Mouse (Mus musculus) limb, embryonic 13.5 days (tissue): Measurements from ENCODE around the gene Suco. TPM values are rescaled to one million over a fixed set of nuclear protein-coding genes. Genes with fewer than 3 reads are reported as not detected.

Experiments
- ATAC-seq: fragments of 200-750 bp; cut with Nextera tagmentation; 2 replicates; pipeline ENCODE4 v1.8.0; 2017; ENCODE audit warnings: low read depth, moderate number of reproducible peaks, moderate TSS enrichment; ENCODE audit not compliant: low FRiP score
- H3K27ac ChIP-seq: fragments of 300-500 bp; sonication (generic); 2 replicates; pipeline ENCODE4 v1.5.1; 2015; ENCODE audit warnings: inconsistent platforms, mild to moderate bottlenecking, moderate library complexity
- H3K27me3 ChIP-seq: fragments of 300-500 bp; sonication (generic); 2 replicates; pipeline ENCODE4 v1.6.1; 2015; ENCODE audit warnings: mild to moderate bottlenecking, inconsistent platforms
- H3K36me3 ChIP-seq: fragments of 300-500 bp; sonication (generic); 2 replicates; pipeline ENCODE4 v1.6.1; 2015; ENCODE audit warnings: inconsistent platforms, mild to moderate bottlenecking, moderate library complexity
- H3K4me1 ChIP-seq: fragments of 300-500 bp; sonication (generic); 2 replicates; pipeline ENCODE4 v1.6.1; 2015; ENCODE audit warnings: inconsistent platforms
- H3K4me2 ChIP-seq: fragments of 300-500 bp; sonication (generic); replicated peaks from 2 replicates; pipeline ENCODE4 v1.6.1; 2015; ENCODE audit warnings: inconsistent platforms, mild to moderate bottlenecking, moderate library complexity
- H3K4me3 ChIP-seq: fragments of 300-500 bp; sonication (generic); 2 replicates; pipeline ENCODE4 v1.5.1; 2015; ENCODE audit warnings: moderate library complexity, mild to moderate bottlenecking, inconsistent platforms
- H3K9ac ChIP-seq: fragments of 300-500 bp; sonication (generic); 2 replicates; pipeline ENCODE4 v1.6.1; 2015; ENCODE audit warnings: mild to moderate bottlenecking, inconsistent platforms
- H3K9me3 ChIP-seq: fragments of 300-500 bp; sonication (generic); 2 replicates; pipeline ENCODE4 v1.6.1; 2016; ENCODE audit warnings: inconsistent platforms
- WGBS: fragments of 180-500 bp; shearing (Covaris S2); methylation state at CpG from one replicate; pipeline ENCODE4 v1.1.7; 2015; 5-methylcytosine and 5-hydroxymethylcytosine counted together
- polyA plus RNA-seq: library from polyadenylated mRNA; unstranded; fragments of >200 nt; fragmentation: Nextera tagmentation; extraction: Ambion mirVana; gene quantifications from 2 replicates; pipeline ENCODE4 v1.2.1, GENCODE M21; 2015

Gene Suco
- polyA plus RNA-seq, 1 experiment from 2014 or later, result 40.2 TPM

DNA sequence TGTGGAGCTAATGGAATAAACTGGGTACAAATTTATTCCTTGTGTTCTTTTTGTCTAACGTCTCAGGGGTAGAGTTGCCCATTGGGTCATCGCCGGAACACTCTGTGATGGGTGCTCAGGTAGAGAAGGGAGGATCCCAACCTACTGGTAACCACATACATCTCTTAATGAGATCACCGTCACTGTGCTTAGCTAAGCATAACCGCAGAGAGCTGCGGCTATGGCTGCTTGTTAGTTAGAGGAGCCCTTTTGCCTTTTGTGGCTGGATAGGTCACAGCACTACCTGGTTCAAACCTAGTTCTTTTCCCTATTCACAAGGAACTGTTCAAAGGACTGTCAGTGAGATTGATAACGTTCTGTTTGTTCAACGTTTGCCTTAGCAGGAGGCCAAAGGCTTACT is 32.6 kb upstream of the Suco start:
- WGBS, result 84% methylated on average over 8 of the region's 8 CpGs
- Histone ChIP-seq H3K4me3 (no peak overlapping the region), H3K9ac (no peak overlapping the region), H3K27me3 (no peaks in the 10 kb centered on the region), H3K27ac (no peak overlapping the region), H3K4me1 (peaks cover 17% of the 10 kb centered on the region), H3K9me3 (no peaks in the 10 kb centered on the region), H3K36me3 (no peaks in the 10 kb centered on the region), H3K4me2 (no peak overlapping the region)
- no peak for ATAC-seq

DNA sequence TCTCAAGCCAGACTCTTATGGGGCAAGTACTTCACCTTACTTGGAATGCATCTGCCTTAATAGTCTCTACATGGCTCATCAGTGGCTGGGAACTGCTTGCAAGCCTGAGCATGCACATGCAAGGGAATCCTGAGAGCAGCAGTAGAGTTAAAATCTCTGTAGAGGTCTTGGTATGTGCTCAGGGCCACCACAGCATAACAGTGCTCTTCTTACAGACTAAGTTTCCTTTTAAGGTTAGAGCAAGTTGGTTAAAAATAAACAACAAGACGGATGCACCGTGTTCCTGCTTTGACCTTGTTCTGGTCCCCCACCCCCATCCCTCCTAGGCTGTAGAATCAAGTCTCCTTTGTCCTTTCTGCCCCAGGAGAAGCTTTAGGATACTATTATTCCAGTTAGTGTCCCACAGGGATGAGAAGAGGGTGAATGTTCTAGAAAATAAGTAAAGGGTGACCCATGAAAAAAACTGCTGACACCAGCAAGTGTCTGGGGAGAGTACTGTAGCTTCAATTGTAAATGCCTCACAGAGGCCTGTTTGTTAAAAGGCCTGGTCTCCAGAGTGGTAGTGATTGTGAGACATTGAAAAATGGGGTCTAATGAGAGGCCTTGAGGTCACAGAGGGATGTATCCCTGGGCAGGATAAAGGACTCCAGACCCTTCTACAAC is 31.4 kb upstream of the Suco start:
- Histone ChIP-seq H3K9me3 (no peaks in the 10 kb centered on the region), H3K36me3 (no peaks in the 10 kb centered on the region), H3K4me2 (no peak overlapping the region), H3K27ac (no peak overlapping the region), H3K9ac (no peak overlapping the region), H3K27me3 (no peaks in the 10 kb centered on the region), H3K4me3 (no peak overlapping the region), H3K4me1 (peaks cover 6% of the 10 kb centered on the region)
- ATAC-seq, result no peak; the same call in 1 of the 2 replicates
- WGBS, result 43% methylated on average over 2 of the region's 2 CpGs

DNA sequence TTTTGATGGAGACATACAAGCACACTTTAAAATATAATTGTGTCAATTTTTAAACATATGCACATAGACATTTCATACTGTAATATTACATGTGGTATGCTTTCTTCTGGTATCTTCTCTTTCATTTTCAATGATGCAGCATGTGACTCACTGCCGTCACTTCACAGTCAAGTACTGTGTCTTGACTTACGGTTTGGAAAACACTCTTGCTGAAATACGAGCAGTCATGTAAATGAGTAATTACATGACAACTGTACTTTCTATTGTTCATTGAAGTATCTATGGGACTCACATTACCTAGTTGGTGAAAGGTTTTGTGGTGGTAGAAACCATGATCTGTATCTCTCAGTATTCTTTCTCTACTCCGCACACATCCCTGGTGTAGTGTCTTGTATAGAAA is 30.6 kb upstream of the Suco start:
- no peak for ATAC-seq
- Histone ChIP-seq H3K36me3 (no peaks in the 10 kb centered on the region), H3K27ac (no peak overlapping the region), H3K4me3 (no peak overlapping the region), H3K9ac (no peak overlapping the region), H3K27me3 (no peaks in the 10 kb centered on the region), H3K4me2 (no peak overlapping the region), H3K4me1 (no peaks in the 10 kb centered on the region), H3K9me3 (no peaks in the 10 kb centered on the region)
- 83% methylated on average over 4 of the region's 4 CpGs for WGBS

DNA sequence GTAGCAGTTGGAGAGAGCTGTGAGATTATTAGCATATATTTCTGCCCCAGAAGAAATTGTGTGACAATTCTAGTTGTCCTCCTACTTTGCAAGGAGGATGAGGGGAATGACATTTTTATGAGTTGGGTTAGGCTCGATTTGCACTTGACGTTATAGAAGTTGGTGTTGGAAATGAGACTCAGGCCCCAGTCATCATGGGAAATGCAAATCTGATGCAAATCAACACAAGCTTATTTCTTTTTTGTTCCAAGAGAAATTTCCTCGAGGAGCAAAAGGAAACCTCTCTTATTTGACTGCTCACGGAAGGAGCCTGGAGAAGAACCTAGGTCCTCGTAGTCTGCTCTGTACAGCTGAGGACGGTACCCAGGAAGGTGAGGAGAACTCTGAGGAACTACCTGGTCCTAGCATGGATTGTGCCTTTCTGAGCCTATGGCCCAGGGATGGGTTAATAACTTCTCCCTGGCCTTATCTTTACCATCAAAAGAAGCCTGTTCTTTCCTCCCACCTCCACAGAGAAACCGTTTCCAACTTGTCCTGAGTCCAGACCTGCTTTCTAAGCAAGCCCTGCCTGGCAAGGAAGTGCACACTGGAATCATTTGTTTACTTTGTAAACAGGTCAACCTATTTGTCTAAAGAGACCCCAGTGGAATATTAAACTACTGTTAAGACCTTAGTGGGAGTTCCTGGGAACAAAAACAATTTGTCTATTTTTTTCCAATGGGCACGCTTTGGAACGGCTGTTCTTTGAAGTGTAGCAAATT is 26.4 kb upstream of the Suco start:
- WGBS, result 71% methylated on average over 9 of the region's 9 CpGs
- Histone ChIP-seq H3K9me3 (0 out of 2 replicates have a peak, but pooled peaks cover 3% of the 10 kb centered on the region), H3K4me2 (no peak overlapping the region), H3K36me3 (no peaks in the 10 kb centered on the region), H3K27me3 (no peaks in the 10 kb centered on the region), H3K9ac (no peak overlapping the region), H3K4me3 (no peak overlapping the region), H3K27ac (no peak overlapping the region), H3K4me1 (no peaks in the 10 kb centered on the region)
- ATAC-seq, result no peak

DNA sequence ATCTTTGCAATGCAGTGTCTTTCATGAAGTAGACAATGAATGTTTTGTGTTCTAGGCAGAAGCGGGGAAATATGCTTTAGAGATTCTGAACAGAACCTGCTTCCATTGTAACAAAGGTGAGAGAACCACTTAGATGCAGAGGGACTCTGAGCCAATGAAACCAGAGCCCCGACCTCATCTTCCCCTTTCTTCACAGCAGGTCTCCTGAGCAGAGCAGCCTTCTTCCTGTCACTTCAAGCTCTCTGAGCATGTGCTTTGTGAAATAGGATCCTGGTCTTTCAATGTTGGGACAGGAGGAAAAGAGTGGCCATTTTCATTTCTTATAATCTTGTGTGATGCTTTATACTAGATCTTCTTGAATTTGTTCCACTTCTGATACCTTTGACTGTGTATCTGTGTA is 23.6 kb upstream of the Suco start:
- ATAC-seq, result no peak
- Histone ChIP-seq H3K9me3 (0 out of 2 replicates have a peak, but pooled peaks cover 3% of the 10 kb centered on the region), H3K36me3 (no peaks in the 10 kb centered on the region), H3K9ac (no peak overlapping the region), H3K4me2 (no peak overlapping the region), H3K27me3 (no peaks in the 10 kb centered on the region), H3K27ac (no peak overlapping the region), H3K4me3 (no peak overlapping the region), H3K4me1 (no peaks in the 10 kb centered on the region)
- 53% methylated on average over 2 of the region's 2 CpGs for WGBS

DNA sequence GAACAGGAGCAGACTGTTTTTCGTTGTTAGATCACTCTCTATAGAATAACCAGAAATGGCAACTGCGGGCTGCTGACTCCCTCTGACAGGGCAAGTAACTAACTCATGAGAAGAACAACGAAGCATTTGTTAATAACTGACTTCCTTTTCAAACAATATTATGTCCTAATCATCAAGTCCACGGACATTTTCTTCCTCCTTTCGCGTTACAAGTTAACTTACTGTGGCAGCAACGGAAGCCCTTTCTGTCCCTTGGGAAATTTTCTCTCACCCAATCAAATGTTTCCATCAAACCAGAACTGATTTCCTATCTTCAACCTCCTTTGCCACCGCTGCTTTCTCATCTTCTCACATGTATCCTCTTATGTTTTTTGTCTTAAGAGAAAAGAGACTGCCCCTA is 20.8 kb upstream of the Suco start:
- ATAC-seq, result no peak
- Histone ChIP-seq H3K9ac (no peak overlapping the region), H3K36me3 (no peaks in the 10 kb centered on the region), H3K9me3 (0 out of 2 replicates have a peak, but pooled peaks cover 3% of the 10 kb centered on the region), H3K4me2 (no peak overlapping the region), H3K4me3 (no peak overlapping the region), H3K27ac (no peak overlapping the region), H3K27me3 (no peaks in the 10 kb centered on the region), H3K4me1 (no peaks in the 10 kb centered on the region)
- WGBS, result 87% methylated on average over 8 of the region's 8 CpGs

DNA sequence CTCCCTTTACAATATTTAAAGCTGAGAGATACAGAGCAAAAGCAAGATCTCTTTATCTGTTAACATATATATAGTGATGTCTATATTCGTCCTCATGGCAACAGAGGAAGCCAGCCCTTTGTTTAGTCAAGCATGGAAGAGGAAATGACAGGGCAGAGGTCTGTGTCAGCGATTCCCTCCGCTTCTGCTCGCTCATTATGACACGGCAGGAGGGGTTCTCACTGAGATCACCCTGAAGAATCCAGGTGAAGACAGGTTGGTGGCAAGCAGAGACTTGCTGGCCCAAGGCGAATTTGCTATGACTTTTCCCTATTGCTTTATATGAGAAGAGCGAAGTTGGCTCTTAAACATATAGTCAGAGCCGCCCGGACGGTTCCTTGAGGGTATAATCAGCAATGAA is 19.6 kb upstream of the Suco start:
- Histone ChIP-seq H3K4me1 (peaks cover under 1% of the 10 kb centered on the region; the same call in 1 of the 2 replicates), H3K9ac (no peak overlapping the region), H3K9me3 (0 out of 2 replicates have a peak, but pooled peaks cover 3% of the 10 kb centered on the region), H3K27me3 (no peaks in the 10 kb centered on the region), H3K36me3 (no peaks in the 10 kb centered on the region), H3K4me3 (no peak overlapping the region), H3K27ac (no peak overlapping the region), H3K4me2 (no peak overlapping the region)
- ATAC-seq, result no peak
- 60% methylated on average over 10 of the region's 10 CpGs for WGBS

DNA sequence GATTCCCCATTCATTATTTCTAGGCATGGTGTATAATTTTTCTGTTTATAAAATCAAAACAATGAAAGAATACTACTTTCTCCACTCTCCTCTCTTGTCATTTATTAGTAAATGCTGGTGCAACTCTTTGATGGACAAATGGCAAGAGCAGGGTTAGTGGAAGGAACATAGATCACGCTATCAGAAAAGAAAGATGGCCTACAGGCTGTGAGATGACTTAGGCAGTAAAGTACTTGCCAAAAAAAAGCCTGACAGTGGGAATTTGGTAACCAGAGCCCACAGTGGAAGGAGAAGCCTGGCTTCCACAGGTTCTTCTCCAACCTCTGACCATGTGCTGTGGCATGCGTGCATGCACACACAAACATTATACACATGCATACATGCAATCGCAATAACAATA is 18.5 kb upstream of the Suco start:
- Histone ChIP-seq H3K27ac (no peak overlapping the region), H3K27me3 (no peaks in the 10 kb centered on the region), H3K4me3 (no peak overlapping the region), H3K36me3 (no peaks in the 10 kb centered on the region), H3K9ac (no peak overlapping the region), H3K4me2 (no peak overlapping the region), H3K4me1 (peaks cover 2% of the 10 kb centered on the region; the same call in 1 of the 2 replicates), H3K9me3 (0 out of 2 replicates have a peak, but pooled peaks cover 3% of the 10 kb centered on the region)
- no peak for ATAC-seq
- WGBS, result 90% methylated on average over 3 of the region's 3 CpGs

DNA sequence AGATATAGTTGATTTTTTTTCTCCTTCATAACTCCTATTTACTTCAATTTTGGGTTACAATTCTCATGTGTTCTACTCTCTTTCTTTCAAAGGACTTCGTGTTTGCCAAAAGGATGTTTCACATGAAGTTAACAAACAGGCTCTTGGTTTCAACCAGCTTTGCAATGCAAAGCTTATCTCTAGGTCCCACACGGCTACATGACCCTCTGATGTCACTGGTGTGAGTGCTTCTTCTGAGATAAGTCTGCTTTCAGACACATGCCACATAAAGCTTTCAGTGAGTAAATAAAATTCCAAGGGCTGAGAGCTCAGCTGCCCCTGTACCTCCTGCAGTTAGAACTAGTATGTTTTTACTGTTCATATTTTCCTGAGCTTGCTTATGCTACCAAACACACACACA is 18.1 kb upstream of the Suco start:
- 62% methylated on average over 2 of the region's 2 CpGs for whole genome bisulfite sequencing
- ATAC-seq, result no peak
- H3K27me3 ChIP-seq, result no peaks in the 10 kb centered on the region
- no peaks in the 10 kb centered on the region for H3K36me3 ChIP-seq
- no peak overlapping the region for H3K4me3 ChIP-seq
- H3K4me2 ChIP-seq, result no peak overlapping the region
- no peak overlapping the region for H3K9ac ChIP-seq
- no peak overlapping the region for H3K27ac ChIP-seq
- H3K9me3 ChIP-seq, result 0 out of 2 replicates have a peak, but pooled peaks cover 3% of the 10 kb centered on the region
- H3K4me1 ChIP-seq, result peaks cover 2% of the 10 kb centered on the region; the same call in 1 of the 2 replicates

DNA sequence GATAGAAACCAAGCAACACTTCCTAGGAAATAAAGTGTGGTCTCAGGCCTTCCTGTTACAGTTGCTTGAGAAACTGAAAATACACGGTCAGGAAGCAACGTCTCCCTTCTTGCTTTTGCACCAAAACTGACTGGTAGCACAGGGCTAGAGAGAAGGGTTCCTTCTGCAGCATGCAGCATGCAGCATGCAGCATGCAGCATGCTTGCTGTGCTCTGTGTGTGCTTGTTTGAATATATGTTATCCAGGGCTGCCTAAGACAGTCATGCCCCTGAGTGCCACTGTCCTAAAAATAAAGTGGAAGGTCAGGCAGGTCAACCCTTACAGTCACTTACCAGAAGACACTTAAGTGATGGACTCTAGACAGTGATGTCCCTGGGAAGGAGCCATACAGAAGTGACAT is 17.6 kb upstream of the Suco start:
- Histone ChIP-seq H3K9me3 (0 out of 2 replicates have a peak, but pooled peaks cover under 1% of the 10 kb centered on the region), H3K36me3 (no peaks in the 10 kb centered on the region), H3K27ac (no peak overlapping the region), H3K4me3 (no peak overlapping the region), H3K4me2 (no peak overlapping the region), H3K4me1 (peaks cover 2% of the 10 kb centered on the region; the same call in 1 of the 2 replicates), H3K9ac (no peak overlapping the region), H3K27me3 (no peaks in the 10 kb centered on the region)
- 74% methylated on average over 2 of the region's 2 CpGs for WGBS
- ATAC-seq, result no peak

DNA sequence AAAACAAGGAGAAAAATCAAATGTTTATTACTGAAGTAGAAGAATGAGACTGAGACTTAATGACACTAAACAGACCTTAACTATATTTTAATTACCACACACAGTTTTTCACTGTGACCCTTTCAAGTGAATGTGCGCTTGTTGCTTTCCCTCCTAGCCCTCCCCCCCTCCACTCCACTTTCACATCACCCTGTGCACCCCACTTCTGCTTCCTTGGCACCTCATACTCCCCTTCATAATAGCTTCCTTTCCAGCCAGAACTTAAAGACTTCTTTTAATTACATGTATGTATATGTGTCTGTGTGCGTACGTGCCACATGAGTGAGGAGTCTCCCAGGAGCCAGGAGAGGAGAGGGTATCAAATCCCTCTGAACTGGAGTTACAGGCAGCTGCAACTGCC is 12.3 kb upstream of the Suco start:
- WGBS, result 93% methylated on average over 3 of the region's 3 CpGs
- Histone ChIP-seq H3K9me3 (no peaks in the 10 kb centered on the region), H3K27me3 (no peaks in the 10 kb centered on the region), H3K4me1 (peaks cover 2% of the 10 kb centered on the region; the same call in 1 of the 2 replicates), H3K36me3 (no peaks in the 10 kb centered on the region), H3K4me2 (no peak overlapping the region), H3K9ac (no peak overlapping the region), H3K4me3 (no peak overlapping the region), H3K27ac (no peak overlapping the region)
- ATAC-seq, result no peak

DNA sequence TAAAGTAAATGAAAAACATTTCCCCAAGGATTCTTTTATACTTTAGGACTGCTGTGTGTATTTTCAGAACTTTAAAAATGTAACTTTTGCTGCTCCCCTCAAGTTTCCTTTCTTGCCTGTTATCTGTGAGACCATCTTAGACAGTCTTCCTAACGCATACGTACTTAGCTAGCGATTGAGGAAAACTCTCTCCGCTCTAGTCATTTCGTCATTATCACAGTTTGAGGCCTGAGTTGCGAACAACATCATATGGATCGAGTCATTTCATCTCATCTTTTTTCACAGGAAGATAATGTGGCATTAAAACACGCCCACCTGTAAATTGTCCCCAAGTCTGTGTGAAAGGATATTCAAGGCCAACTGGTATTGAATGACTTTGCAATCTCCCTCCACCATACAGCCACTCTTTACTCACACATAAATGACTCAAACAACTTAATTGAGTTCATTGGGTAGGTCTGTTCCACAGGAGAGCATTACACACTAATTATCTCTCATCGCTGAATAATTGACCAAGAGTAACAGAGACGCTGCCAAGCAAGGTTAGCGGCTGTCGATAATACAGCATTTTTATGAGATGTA is 11.3 kb upstream of the Suco start:
- Histone ChIP-seq H3K9me3 (no peaks in the 10 kb centered on the region), H3K4me3 (no peak overlapping the region), H3K4me2 (no peak overlapping the region), H3K9ac (no peak overlapping the region), H3K27ac (no peak overlapping the region), H3K4me1 (peaks cover 2% of the 10 kb centered on the region; the same call in 1 of the 2 replicates), H3K36me3 (no peaks in the 10 kb centered on the region), H3K27me3 (no peaks in the 10 kb centered on the region)
- 85% methylated on average over 12 of the region's 12 CpGs for WGBS
- no peak for ATAC-seq
